Mouse (Mus musculus) cerebellum, adult (tissue): Measurements from ENCODE around the gene Rnf157.
A peak's percentile ranks its signal among the peaks of the same experiment; 100 is the strongest.

Experiments used
- ATAC-seq: cut with Nextera tagmentation; 2 replicates; pipeline ENCODE4 v1.9.2; 2017; ENCODE audit warnings: mild to moderate bottlenecking, moderate library complexity, mixed read lengths; ENCODE audit not compliant: insufficient number of reproducible peaks, low FRiP score, low TSS enrichment

Rnf157 gene

GRCm38 (mm10) chr11:116412904-116413630 is at the start of gene Rnf157:
TSS of gene Rnf157 (minus strand) at chr11:116413032.
- peak; percentile 88 for ATAC-seq

GRCm38 (mm10) chr11:116459786-116460185 is 47.0 kb upstream of the Rnf157 start:
- ATAC-seq = no peak

- ATAC-seq = no peak
These were observed 43.4 kb upstream of the Rnf157 start for GRCm38 (mm10) chr11:116456234-116456633.

- ATAC-seq = no peak
These were observed 41.1 kb upstream of the Rnf157 start for GRCm38 (mm10) chr11:116453889-116454288.

GRCm38 (mm10) chr11:116449341-116449740 is 36.5 kb upstream of the Rnf157 start:
- no peak for ATAC-seq

GRCm38 (mm10) chr11:116447822-116448221 is 35.0 kb upstream of the Rnf157 start:
- no peak for ATAC-seq

GRCm38 (mm10) chr11:116446308-116446887 is 33.6 kb upstream of the Rnf157 start:
- 0 out of 2 replicates have a peak, but pooled peaks have one; percentile 40 for ATAC-seq

GRCm38 (mm10) chr11:116445596-116446307 is 32.9 kb upstream of the Rnf157 start:
- ATAC-seq = peak; percentile 49; the same call in 1 of the 2 replicates

- no peak for ATAC-seq
These were observed 31.1 kb upstream of the Rnf157 start for GRCm38 (mm10) chr11:116443935-116444334.

- no peak for ATAC-seq
These were observed 30.5 kb upstream of the Rnf157 start for GRCm38 (mm10) chr11:116443311-116443710.

GRCm38 (mm10) chr11:116442867-116443177 is 30.0 kb upstream of the Rnf157 start:
- ATAC-seq = no peak

- no peak for ATAC-seq
These were observed 29.5 kb upstream of the Rnf157 start for GRCm38 (mm10) chr11:116442129-116442866.

GRCm38 (mm10) chr11:116440408-116441068 is 27.7 kb upstream of the Rnf157 start:
- ATAC-seq = no peak

- no peak for ATAC-seq
These were observed 26.7 kb upstream of the Rnf157 start for GRCm38 (mm10) chr11:116439269-116440240.

GRCm38 (mm10) chr11:116437541-116437940 is 24.7 kb upstream of the Rnf157 start:
- ATAC-seq = no peak

- no peak for ATAC-seq
These were observed 24.0 kb upstream of the Rnf157 start for GRCm38 (mm10) chr11:116436725-116437331.

GRCm38 (mm10) chr11:116435992-116436724 is 23.3 kb upstream of the Rnf157 start:
- ATAC-seq = no peak
